Mouse (Mus musculus): Measurements from ENCODE around the gene Hlcs. TPM values are rescaled to one million over a fixed set of nuclear protein-coding genes. Genes with fewer than 3 reads are reported as not detected.

The Hlcs gene
- polyA plus RNA-seq, 1 experiment = 6.9 TPM

DNA sequence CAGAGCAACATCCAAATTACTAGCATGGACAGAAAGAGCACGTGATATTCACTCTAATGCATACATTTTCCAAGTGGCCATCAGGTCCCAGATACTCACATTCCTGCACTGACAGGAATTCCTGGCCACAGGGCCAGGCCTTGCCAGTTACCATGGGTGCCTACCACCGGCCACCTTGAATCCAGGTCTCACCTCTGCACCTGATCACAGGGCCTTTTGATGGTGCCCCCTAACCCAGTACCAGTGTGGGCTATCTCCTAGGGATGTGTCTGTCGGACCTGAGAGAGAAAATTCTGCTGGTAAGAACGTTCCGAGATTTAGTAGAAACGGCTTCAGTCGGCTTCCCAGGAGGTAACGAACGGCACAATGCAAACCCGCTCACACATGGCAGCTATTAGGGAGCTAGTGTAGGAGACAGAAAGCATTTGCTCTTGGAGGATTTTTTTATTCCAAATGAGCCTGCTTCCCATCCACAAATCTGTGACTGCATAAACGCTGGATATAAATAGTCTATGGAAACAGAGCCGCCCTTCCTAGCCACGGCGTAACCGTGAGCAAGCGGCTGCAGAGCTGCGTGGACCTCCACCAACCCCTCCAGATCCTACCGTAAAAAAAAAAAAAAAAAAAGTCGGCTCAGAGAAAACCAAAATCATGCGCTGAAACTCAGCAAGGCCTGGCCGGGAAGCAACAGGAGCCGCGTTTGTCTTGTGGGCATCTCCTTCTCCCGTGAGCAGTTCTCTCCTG lies 59.5 kb downstream of the Hlcs start:
- no peak for DNase-seq
- TF ChIP-seq POLR2A (IDR thresholded peaks at IDR 0.05; ENCODE audit: low read depth, low read length) = no peak
- no peak for TF ChIP-seq CTCF (conservative IDR thresholded peaks at IDR 0.05; ENCODE audit: insufficient read depth, insufficient read length, low read depth, low read length)
- Histone ChIP-seq H3K4me1 (ENCODE audit: control insufficient read depth, insufficient read depth, low read length) (no peaks in the 10 kb centered on the region), H3K27ac (ENCODE audit: insufficient read depth, low read depth, low read length) (no peak overlapping the region), H3K27me3 (replicated peaks; ENCODE audit: control insufficient read depth, insufficient read depth, low read length) (no peaks in the 10 kb centered on the region), H3K36me3 (ENCODE audit: control insufficient read depth, insufficient read depth, low read length) (no peaks in the 10 kb centered on the region), H3K4me3 (ENCODE audit: insufficient read depth, low read depth, low read length) (no peak overlapping the region)
- 85% methylated on average over 24 of the region's 24 CpGs for WGBS

DNA sequence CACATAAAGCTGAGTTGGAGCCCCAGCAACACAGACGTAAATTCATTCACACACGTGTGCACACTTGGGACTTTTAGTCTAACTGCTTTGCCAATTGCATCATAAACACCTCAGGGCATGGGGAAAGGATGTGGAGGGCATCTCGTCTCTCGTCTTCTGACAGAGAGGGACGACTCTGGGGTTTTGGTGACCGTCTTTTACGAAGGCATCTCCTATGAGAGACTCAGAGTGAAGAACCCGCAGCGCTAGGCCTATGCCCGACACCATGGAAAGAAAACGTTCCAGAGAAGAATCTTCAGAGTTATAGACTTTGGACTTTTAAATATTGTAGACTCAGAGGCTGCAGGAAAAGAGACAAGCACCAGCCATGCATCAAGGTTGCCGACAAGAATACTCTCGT lies 61.6 kb downstream of the Hlcs start:
- no peak overlapping the region for H3K27ac ChIP-seq (ENCODE audit: insufficient read depth, low read depth, low read length)
- no peaks in the 10 kb centered on the region for H3K4me1 ChIP-seq (ENCODE audit: control insufficient read depth, insufficient read depth, low read length)
- DNase-seq = no peak
- H3K27me3 ChIP-seq (replicated peaks; ENCODE audit: control insufficient read depth, insufficient read depth, low read length) = no peaks in the 10 kb centered on the region
- 83% methylated on average over 13 of the region's 13 CpGs for WGBS
- H3K36me3 ChIP-seq (ENCODE audit: control insufficient read depth, insufficient read depth, low read length) = no peaks in the 10 kb centered on the region
- no peak overlapping the region for H3K4me3 ChIP-seq (ENCODE audit: insufficient read depth, low read depth, low read length)
- no peak for TF ChIP-seq POLR2A (IDR thresholded peaks at IDR 0.05; ENCODE audit: low read depth, low read length)
- TF ChIP-seq CTCF (conservative IDR thresholded peaks at IDR 0.05; ENCODE audit: insufficient read depth, insufficient read length, low read depth, low read length) = no peak

DNA sequence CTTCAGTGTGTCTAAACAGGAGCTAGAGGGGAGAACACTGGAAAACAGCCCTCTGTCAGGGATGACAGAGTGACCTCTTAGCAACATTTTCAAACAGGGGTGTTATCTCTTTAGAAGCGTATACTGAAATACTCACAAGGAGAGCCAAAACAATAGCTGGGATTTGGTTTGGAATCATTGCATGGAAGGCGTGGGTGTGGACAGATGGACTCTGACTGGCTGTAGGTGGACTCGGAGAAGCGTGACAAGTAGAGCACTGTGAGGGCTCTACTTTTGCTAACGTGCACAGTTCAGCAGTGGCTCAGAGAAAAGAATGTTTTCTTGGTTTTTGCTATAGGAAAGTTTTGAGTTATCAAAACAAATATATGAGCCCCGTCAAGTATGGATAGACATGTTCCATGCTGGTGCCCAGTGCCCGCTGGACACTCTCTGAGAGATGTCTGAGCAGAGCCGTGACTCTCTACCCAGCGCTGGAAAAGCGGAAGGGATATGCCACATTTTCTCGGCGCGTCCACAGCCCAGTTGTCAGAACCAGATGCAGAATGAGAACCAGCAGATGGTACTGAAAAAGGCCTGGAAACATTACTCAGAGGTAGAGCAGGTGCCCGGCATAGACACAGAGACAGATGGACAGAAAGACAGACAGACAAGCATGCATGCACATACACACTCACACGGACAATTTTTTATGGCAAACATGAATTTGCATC lies 62.6 kb downstream of the Hlcs start:
- 76% methylated on average over 15 of the region's 15 CpGs for WGBS
- Histone ChIP-seq H3K4me3 (ENCODE audit: insufficient read depth, low read depth, low read length) (no peak overlapping the region), H3K4me1 (ENCODE audit: control insufficient read depth, insufficient read depth, low read length) (no peaks in the 10 kb centered on the region), H3K36me3 (ENCODE audit: control insufficient read depth, insufficient read depth, low read length) (no peaks in the 10 kb centered on the region), H3K27ac (ENCODE audit: insufficient read depth, low read depth, low read length) (no peak overlapping the region), H3K27me3 (replicated peaks; ENCODE audit: control insufficient read depth, insufficient read depth, low read length) (no peaks in the 10 kb centered on the region)
- TF ChIP-seq POLR2A (IDR thresholded peaks at IDR 0.05; ENCODE audit: low read depth, low read length) (no peak), CTCF (conservative IDR thresholded peaks at IDR 0.05; ENCODE audit: insufficient read depth, insufficient read length, low read depth, low read length) (no peak)
- peak; percentile 23 for DNase-seq

DNA sequence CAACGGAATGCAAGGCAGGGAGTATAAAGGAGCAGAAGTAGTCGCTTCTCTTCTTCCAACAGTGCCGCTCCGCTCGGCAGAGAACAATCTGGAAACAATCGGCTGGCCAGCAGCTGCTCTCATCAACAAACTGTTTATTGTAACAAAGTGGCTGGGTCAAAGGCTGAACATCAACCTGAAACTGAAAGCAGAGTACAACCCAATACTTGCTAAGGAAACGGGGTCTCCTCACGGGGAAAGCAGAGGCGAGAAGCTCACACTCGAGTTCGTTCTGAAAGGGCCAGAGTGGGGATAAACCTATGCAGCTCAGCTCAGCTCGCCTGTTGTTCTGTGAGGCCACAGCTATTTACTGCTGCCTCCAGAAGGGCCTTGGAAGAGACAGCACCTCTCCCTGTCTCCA lies 63.2 kb downstream of the Hlcs start:
- TF ChIP-seq POLR2A (IDR thresholded peaks at IDR 0.05; ENCODE audit: low read depth, low read length) (no peak), CTCF (conservative IDR thresholded peaks at IDR 0.05; ENCODE audit: insufficient read depth, insufficient read length, low read depth, low read length) (no peak)
- no peak overlapping the region for H3K27ac ChIP-seq (ENCODE audit: insufficient read depth, low read depth, low read length)
- no peaks in the 10 kb centered on the region for H3K36me3 ChIP-seq (ENCODE audit: control insufficient read depth, insufficient read depth, low read length)
- no peak overlapping the region for H3K4me3 ChIP-seq (ENCODE audit: insufficient read depth, low read depth, low read length)
- no peaks in the 10 kb centered on the region for H3K27me3 ChIP-seq (replicated peaks; ENCODE audit: control insufficient read depth, insufficient read depth, low read length)
- DNase-seq = no peak
- H3K4me1 ChIP-seq (ENCODE audit: control insufficient read depth, insufficient read depth, low read length) = no peaks in the 10 kb centered on the region
- WGBS = 47% methylated on average over 12 of the region's 12 CpGs

DNA sequence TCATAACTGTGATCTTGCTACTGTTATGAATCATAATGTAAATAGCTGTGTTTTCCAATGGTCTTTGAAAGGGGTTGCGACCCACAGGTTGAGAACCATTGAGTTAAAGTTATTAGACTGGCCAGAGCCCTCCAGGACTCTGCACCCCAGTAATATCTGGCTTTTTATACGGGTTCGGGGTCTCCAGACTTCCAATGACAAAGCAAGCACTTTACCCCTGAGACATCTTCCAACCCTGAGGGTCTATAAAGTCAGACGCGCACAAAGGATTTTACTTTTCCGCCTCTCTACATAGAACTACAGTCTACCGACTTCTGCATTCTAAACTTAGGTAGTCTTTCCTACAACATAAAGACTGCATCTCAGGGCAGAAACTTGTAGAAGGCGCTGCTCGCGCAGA lies 63.7 kb downstream of the Hlcs start:
- Histone ChIP-seq H3K27me3 (replicated peaks; ENCODE audit: control insufficient read depth, insufficient read depth, low read length) (no peaks in the 10 kb centered on the region), H3K36me3 (ENCODE audit: control insufficient read depth, insufficient read depth, low read length) (no peaks in the 10 kb centered on the region), H3K4me1 (ENCODE audit: control insufficient read depth, insufficient read depth, low read length) (no peaks in the 10 kb centered on the region), H3K4me3 (ENCODE audit: insufficient read depth, low read depth, low read length) (no peak overlapping the region), H3K27ac (ENCODE audit: insufficient read depth, low read depth, low read length) (no peak overlapping the region)
- TF ChIP-seq POLR2A (IDR thresholded peaks at IDR 0.05; ENCODE audit: low read depth, low read length) (no peak), CTCF (conservative IDR thresholded peaks at IDR 0.05; ENCODE audit: insufficient read depth, insufficient read length, low read depth, low read length) (no peak)
- WGBS = 93% methylated on average over 10 of the region's 10 CpGs
- DNase-seq = no peak

DNA sequence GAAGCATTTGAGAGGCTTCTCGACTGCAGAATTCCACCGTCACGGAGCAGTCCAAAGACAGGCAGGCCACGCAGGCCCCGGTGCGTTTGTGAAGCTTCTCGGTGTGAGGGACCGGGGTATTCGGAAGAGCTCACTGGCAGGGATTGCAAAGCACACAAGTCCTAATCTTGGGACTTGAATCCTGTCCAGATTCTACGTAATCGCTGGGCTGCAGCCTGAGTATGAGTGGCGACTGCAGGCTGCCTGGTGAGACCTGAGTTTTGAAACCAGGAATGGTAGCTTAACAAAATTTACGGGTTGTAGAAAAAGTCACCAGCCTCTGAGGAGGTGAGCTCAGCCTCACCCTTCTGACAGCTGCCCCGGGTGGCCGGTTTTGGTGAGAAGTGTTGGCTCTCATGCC lies 64.7 kb downstream of the Hlcs start:
- Histone ChIP-seq H3K4me1 (ENCODE audit: control insufficient read depth, insufficient read depth, low read length) (no peaks in the 10 kb centered on the region), H3K36me3 (ENCODE audit: control insufficient read depth, insufficient read depth, low read length) (no peaks in the 10 kb centered on the region), H3K27ac (ENCODE audit: insufficient read depth, low read depth, low read length) (no peak overlapping the region), H3K27me3 (replicated peaks; ENCODE audit: control insufficient read depth, insufficient read depth, low read length) (no peaks in the 10 kb centered on the region), H3K4me3 (ENCODE audit: insufficient read depth, low read depth, low read length) (no peak overlapping the region)
- WGBS = 94% methylated on average over 15 of the region's 15 CpGs
- TF ChIP-seq POLR2A (IDR thresholded peaks at IDR 0.05; ENCODE audit: low read depth, low read length) (no peak), CTCF (conservative IDR thresholded peaks at IDR 0.05; ENCODE audit: insufficient read depth, insufficient read length, low read depth, low read length) (no peak)
- no peak for DNase-seq

DNA sequence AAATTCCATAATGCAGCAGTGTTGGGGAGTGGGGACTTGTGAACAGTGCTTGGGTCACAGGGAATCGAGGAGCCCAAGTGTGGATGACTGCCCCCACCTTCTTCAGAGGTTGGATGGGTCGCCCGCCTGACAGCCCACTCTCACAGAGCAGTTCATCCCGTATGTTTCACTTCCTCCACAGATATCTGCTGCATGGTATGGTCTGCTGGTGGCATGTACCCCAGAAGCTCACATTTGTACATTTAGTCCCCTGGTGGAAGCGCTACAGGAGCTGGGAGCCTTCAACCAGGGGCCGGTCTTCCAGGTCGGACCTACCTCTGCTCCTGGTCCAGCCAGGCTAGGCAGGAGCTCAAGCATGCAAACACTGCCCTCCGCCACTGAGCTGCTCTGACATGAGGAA lies 66.4 kb downstream of the Hlcs start:
- 90% methylated on average over 8 of the region's 8 CpGs for WGBS
- Histone ChIP-seq H3K27me3 (replicated peaks; ENCODE audit: control insufficient read depth, insufficient read depth, low read length) (no peaks in the 10 kb centered on the region), H3K27ac (ENCODE audit: insufficient read depth, low read depth, low read length) (no peak overlapping the region), H3K36me3 (ENCODE audit: control insufficient read depth, insufficient read depth, low read length) (no peaks in the 10 kb centered on the region), H3K4me1 (ENCODE audit: control insufficient read depth, insufficient read depth, low read length) (no peaks in the 10 kb centered on the region), H3K4me3 (ENCODE audit: insufficient read depth, low read depth, low read length) (no peak overlapping the region)
- TF ChIP-seq CTCF (conservative IDR thresholded peaks at IDR 0.05; ENCODE audit: insufficient read depth, insufficient read length, low read depth, low read length) (no peak), POLR2A (IDR thresholded peaks at IDR 0.05; ENCODE audit: low read depth, low read length) (no peak)
- DNase-seq = no peak

Data from kidney, adult 2 months (tissue).